Mouse (Mus musculus): Measurements from ENCODE around the gene Manba. TPM values are rescaled to one million over a fixed set of nuclear protein-coding genes. Genes with fewer than 3 reads are reported as not detected.
"Not testable (repeated sequence)": the region's sequence is repeated elsewhere in the genome, so short reads cannot be mapped to it uniquely, and the experiment has no call there.

Manba gene
- polyA plus RNA-seq, 1 experiment from 2014 or later, result 31.5 TPM

GRCm38 (mm10) chr3:135486351-135486750, 940 bp downstream of the Manba start:
- Histone ChIP-seq H3K4me1 (peaks cover 17% of the 10 kb centered on the region), H3K9ac (peak overlapping the region; percentile 93), H3K4me3 (peak overlapping the region; percentile 91), H3K27me3 (replicated peaks) (no peaks in the 10 kb centered on the region), H3K9me3 (no peaks in the 10 kb centered on the region), H3K4me2 (peak overlapping the region; percentile 92), H3K27ac (replicated peaks) (peak overlapping the region; percentile 84; the same call in 1 of the 2 replicates), H3K36me3 (peaks cover 14% of the 10 kb centered on the region)
- WGBS, result 62% methylated on average over 5 of the region's 5 CpGs
- ATAC-seq (ENCODE audit: extremely low read depth, insufficient number of reproducible peaks, low FRiP score, low TSS enrichment), result no peak

- H3K4me2 ChIP-seq, result no peak overlapping the region
These were observed 2.4 kb downstream of the Manba start for GRCm38 (mm10) chr3:135487803-135488202.

GRCm38 (mm10) chr3:135489865-135490520, 4.6 kb downstream of the Manba start:
- Histone ChIP-seq H3K36me3 (peaks cover 19% of the 10 kb centered on the region), H3K4me3 (no peak overlapping the region), H3K9ac (no peak overlapping the region), H3K27me3 (replicated peaks) (no peaks in the 10 kb centered on the region), H3K9me3 (no peaks in the 10 kb centered on the region), H3K4me1 (peaks cover 15% of the 10 kb centered on the region), H3K4me2 (no peak overlapping the region), H3K27ac (replicated peaks) (no peak overlapping the region)
- 75% methylated on average over 5 of the region's 5 CpGs for WGBS
- ATAC-seq (ENCODE audit: extremely low read depth, insufficient number of reproducible peaks, low FRiP score, low TSS enrichment), result no peak

More at GRCm38 (mm10) chr3:135487803-135488202, 2.4 kb downstream of the Manba start:
- H3K4me1 ChIP-seq, result peaks cover 17% of the 10 kb centered on the region
- H3K9ac ChIP-seq, result no peak overlapping the region
- 59% methylated on average over 4 of the region's 4 CpGs for WGBS
- H3K36me3 ChIP-seq, result peaks cover 19% of the 10 kb centered on the region
- H3K27me3 ChIP-seq (replicated peaks), result no peaks in the 10 kb centered on the region
- H3K4me3 ChIP-seq, result no peak overlapping the region
- H3K9me3 ChIP-seq, result no peaks in the 10 kb centered on the region
- ATAC-seq (ENCODE audit: extremely low read depth, insufficient number of reproducible peaks, low FRiP score, low TSS enrichment), result no peak
- no peak overlapping the region for H3K27ac ChIP-seq (replicated peaks)

DNA sequence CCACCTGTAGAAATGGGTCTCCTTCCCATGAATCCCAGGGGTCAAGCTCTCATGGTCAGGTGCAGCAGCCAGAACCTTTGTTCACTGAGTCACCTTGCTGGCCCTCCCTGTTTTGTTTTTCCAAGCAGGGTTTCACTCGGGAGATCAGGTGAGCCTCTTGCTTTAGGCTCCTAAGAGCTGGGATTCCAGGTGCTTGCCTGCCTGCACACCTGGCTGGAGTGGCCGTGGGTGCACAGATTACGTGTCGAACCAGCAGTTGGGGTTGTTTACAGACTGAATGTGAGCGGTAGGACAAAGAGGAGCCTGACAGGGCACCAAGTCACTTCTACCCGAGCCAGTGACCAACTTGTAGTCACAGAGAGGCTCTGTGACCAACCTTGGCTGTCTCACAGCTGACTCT, 5.7 kb downstream of the Manba start:
- Histone ChIP-seq H3K27me3 (replicated peaks) (no peaks in the 10 kb centered on the region), H3K4me3 (no peak overlapping the region), H3K4me2 (no peak overlapping the region), H3K36me3 (peaks cover 19% of the 10 kb centered on the region), H3K9ac (no peak overlapping the region), H3K27ac (replicated peaks) (no peak overlapping the region), H3K9me3 (no peaks in the 10 kb centered on the region), H3K4me1 (peaks cover 13% of the 10 kb centered on the region)
- no peak for ATAC-seq (ENCODE audit: extremely low read depth, insufficient number of reproducible peaks, low FRiP score, low TSS enrichment)
- 87% methylated on average over 6 of the region's 6 CpGs for WGBS

DNA sequence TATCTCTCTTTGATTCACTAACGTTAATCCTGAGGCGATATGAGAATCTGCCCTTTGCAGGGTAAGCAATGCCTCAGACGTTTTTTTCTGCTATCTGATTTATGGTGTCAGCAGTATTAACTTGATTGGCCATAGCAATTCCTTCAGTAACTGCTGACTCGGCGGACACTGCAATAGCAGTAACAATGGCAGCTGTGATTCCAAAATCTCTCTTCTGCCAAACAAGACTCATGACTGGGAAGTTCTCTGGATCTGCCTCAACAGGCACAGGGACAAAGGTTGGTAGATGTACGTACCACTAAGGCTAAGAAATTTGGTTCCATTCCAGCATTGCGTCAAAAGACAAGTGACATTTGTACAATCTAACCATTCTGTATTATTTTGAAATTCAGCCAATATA, 7.9 kb downstream of the Manba start:
- not testable (repeated sequence) for H3K27me3 ChIP-seq (replicated peaks); H3K27ac ChIP-seq (replicated peaks); H3K4me1 ChIP-seq; ATAC-seq (ENCODE audit: extremely low read depth, insufficient number of reproducible peaks, low FRiP score, low TSS enrichment); H3K4me3 ChIP-seq; H3K4me2 ChIP-seq; H3K9me3 ChIP-seq; H3K9ac ChIP-seq
- H3K36me3 ChIP-seq, result peaks cover 24% of the 10 kb centered on the region
- 84% methylated on average over 7 of the region's 7 CpGs for WGBS

- H3K9ac ChIP-seq; H3K4me3 ChIP-seq; H3K27me3 ChIP-seq (replicated peaks); H3K9me3 ChIP-seq; H3K27ac ChIP-seq (replicated peaks); ATAC-seq (ENCODE audit: extremely low read depth, insufficient number of reproducible peaks, low FRiP score, low TSS enrichment); H3K36me3 ChIP-seq; H3K4me2 ChIP-seq: not testable (repeated sequence)
- WGBS, result 83% methylated on average over 4 of the region's 4 CpGs
- peaks cover 16% of the 10 kb centered on the region for H3K4me1 ChIP-seq
These were observed 12.5 kb downstream of the Manba start for GRCm38 (mm10) chr3:135497956-135498355.

- Histone ChIP-seq H3K4me2 (no peak overlapping the region), H3K27me3 (replicated peaks) (no peaks in the 10 kb centered on the region), H3K4me1 (peaks cover 22% of the 10 kb centered on the region), H3K36me3 (peaks cover 8% of the 10 kb centered on the region), H3K27ac (replicated peaks) (no peak overlapping the region), H3K9ac (no peak overlapping the region), H3K9me3 (no peaks in the 10 kb centered on the region; the same call in 1 of the 2 replicates), H3K4me3 (no peak overlapping the region)
- 27% methylated on average over 5 of the region's 5 CpGs for WGBS
- no peak for ATAC-seq (ENCODE audit: extremely low read depth, insufficient number of reproducible peaks, low FRiP score, low TSS enrichment)
These were observed 13.5 kb downstream of the Manba start for GRCm38 (mm10) chr3:135498891-135499290.

GRCm38 (mm10) chr3:135503160-135503559, 17.7 kb downstream of the Manba start:
- H3K4me1 ChIP-seq, result peaks cover 22% of the 10 kb centered on the region
- no peaks in the 10 kb centered on the region for H3K27me3 ChIP-seq (replicated peaks)
- no peak overlapping the region for H3K4me3 ChIP-seq
- no peak for ATAC-seq (ENCODE audit: extremely low read depth, insufficient number of reproducible peaks, low FRiP score, low TSS enrichment)
- H3K36me3 ChIP-seq, result peaks cover 16% of the 10 kb centered on the region
- 0 out of 2 replicates have a peak overlapping the region, but pooled peaks have one; percentile 58 for H3K9ac ChIP-seq
- no peaks in the 10 kb centered on the region; the same call in 1 of the 2 replicates for H3K9me3 ChIP-seq
- 55% methylated on average over 5 of the region's 5 CpGs for WGBS
- H3K4me2 ChIP-seq, result peak overlapping the region; percentile 42
- H3K27ac ChIP-seq (replicated peaks), result peak overlapping the region; percentile 84

- ATAC-seq (ENCODE audit: extremely low read depth, insufficient number of reproducible peaks, low FRiP score, low TSS enrichment), result no peak
- 61% methylated on average over 10 of the region's 10 CpGs for WGBS
- Histone ChIP-seq H3K9ac (no peak overlapping the region), H3K4me3 (no peak overlapping the region), H3K27me3 (replicated peaks) (no peaks in the 10 kb centered on the region), H3K4me1 (peaks cover 22% of the 10 kb centered on the region), H3K4me2 (no peak overlapping the region), H3K9me3 (no peaks in the 10 kb centered on the region), H3K36me3 (peaks cover 10% of the 10 kb centered on the region; the same call in 1 of the 2 replicates), H3K27ac (replicated peaks) (no peak overlapping the region)
These were observed 20.0 kb downstream of the Manba start for GRCm38 (mm10) chr3:135505369-135505909.

- Histone ChIP-seq H3K27me3 (replicated peaks) (no peaks in the 10 kb centered on the region), H3K9me3 (no peaks in the 10 kb centered on the region), H3K27ac (replicated peaks) (no peak overlapping the region), H3K4me1 (peaks cover 22% of the 10 kb centered on the region), H3K4me2 (no peak overlapping the region), H3K4me3 (no peak overlapping the region), H3K36me3 (peaks cover 13% of the 10 kb centered on the region; the same call in 1 of the 2 replicates), H3K9ac (no peak overlapping the region)
- no peak for ATAC-seq (ENCODE audit: extremely low read depth, insufficient number of reproducible peaks, low FRiP score, low TSS enrichment)
- 77% methylated on average over 13 of the region's 13 CpGs for WGBS
These were observed 20.6 kb downstream of the Manba start for GRCm38 (mm10) chr3:135505916-135506482.

- Histone ChIP-seq H3K4me3 (no peak overlapping the region), H3K4me1 (peaks cover 17% of the 10 kb centered on the region), H3K9ac (no peak overlapping the region), H3K27ac (replicated peaks) (no peak overlapping the region), H3K27me3 (replicated peaks) (no peaks in the 10 kb centered on the region), H3K36me3 (peaks cover 22% of the 10 kb centered on the region; the same call in 1 of the 2 replicates), H3K9me3 (no peaks in the 10 kb centered on the region), H3K4me2 (no peak overlapping the region)
- no peak for ATAC-seq (ENCODE audit: extremely low read depth, insufficient number of reproducible peaks, low FRiP score, low TSS enrichment)
- WGBS, result 85% methylated on average over 7 of the region's 7 CpGs
These were observed 22.1 kb downstream of the Manba start for GRCm38 (mm10) chr3:135507506-135507905.
